Mouse (Mus musculus) left cerebral cortex, postnatal 4 days (tissue): ENCODE measurements around the gene Rreb1. TPM values are rescaled to one million over a fixed set of nuclear protein-coding genes. Genes with fewer than 3 reads are reported as not detected.
A peak's percentile ranks its signal among the peaks of the same experiment; 100 is the strongest.

ENCODE experiments used
- DNase-seq: peaks from one replicate; pipeline ENCODE4 v3.0.0-alpha.2; 2022
- intact Hi-C: fragments of 180-260 bp; cut with DNase I; formaldehyde crosslinking; loops from one replicate; pipeline ENCODE4 v1.15.1; 2025
- total RNA-seq, 2 experiments: library from RNA; stranded (reverse); gene quantifications; 2 replicates each; pipeline ENCODE4 v1.2.3; 2021

Rreb1 gene
- 10 to 100 TPM in 1 of 2 experiments, 1 to 10 TPM in 1; 9.8 to 12.2 TPM for total RNA-seq

DNA sequence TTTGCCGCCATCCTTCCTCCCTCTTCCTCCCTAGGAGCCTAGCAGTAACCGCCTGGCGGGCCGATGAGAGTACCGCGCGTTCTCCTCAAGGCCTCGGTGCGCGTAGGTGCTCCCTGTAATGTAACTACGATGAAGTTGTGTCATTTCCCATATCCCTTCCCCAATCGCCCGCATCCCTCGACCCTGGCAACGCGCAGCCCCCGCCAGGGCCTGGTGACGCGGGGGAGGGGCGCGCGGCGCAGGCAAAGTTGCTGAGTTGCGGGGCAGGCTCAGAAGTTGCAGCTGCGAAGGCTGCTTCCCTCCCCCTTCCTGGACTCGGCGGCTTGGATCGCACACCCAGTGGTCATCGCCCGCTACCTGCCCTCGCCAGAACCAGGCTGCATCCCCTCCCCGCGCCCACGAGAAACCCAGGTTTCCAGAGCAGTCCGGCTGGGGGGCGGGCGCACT, at the start of gene Rreb1:
Gene Rreb1, plus strand, starts transcription at position 254 of the 447 bp plus-strand sequence.
- intact Hi-C loops, result no loop called here

GRCm38 (mm10) chr13:37728551-37728950, 49.6 kb upstream of the Rreb1 start:
- DNase-seq, result peak; percentile 30
- intact Hi-C loops, result no loop called here

More for the DNA sequence above, at the start of gene Rreb1:
- DNase-seq, result peak; percentile 50

- intact Hi-C loops, result no loop called here
- no peak for DNase-seq
Observed at GRCm38 (mm10) chr13:37731914-37732693, 46.1 kb upstream of the Rreb1 start.

DNA sequence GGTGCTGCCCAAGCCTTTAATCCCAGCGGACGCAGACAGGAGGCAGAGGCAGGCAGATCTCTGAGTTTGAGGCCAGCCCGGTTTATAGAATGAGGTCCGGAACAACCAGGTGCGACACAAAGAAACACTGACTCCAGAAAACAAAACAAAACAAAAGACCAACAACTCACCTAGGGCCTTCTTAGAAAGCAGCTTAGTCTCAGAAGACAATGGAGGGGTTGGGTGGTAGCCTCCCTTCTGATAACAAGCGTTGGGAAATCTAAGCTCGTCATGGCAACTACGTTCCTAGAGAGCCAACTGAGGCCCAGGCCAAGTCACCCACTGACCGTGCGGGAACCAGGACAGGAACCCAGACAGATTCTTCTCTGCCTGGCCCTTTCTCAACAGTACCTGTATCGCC, 43.7 kb upstream of the Rreb1 start:
- DNase-seq, result no peak
- intact Hi-C loops, result no loop called here

DNA sequence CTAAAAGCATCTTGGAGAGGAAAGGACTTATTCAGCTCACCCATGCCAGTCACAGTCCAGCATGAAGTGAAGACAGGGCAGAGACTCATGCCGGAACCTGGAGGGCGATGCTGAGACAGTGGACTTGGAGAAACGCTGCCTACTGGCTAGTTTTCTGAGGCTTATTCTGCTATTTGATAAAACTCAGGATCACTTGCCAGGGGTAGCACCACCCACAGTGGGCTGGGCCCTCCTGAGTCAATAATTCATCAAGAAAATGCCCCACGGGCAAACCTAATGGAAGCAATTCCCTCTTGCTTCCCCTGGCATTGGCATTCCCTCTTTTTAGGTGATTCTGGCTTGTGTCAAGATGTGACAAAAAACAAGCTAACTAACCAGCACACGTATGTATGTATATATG, 38.1 kb upstream of the Rreb1 start:
- intact Hi-C loops, result no loop called here
- DNase-seq, result no peak

DNA sequence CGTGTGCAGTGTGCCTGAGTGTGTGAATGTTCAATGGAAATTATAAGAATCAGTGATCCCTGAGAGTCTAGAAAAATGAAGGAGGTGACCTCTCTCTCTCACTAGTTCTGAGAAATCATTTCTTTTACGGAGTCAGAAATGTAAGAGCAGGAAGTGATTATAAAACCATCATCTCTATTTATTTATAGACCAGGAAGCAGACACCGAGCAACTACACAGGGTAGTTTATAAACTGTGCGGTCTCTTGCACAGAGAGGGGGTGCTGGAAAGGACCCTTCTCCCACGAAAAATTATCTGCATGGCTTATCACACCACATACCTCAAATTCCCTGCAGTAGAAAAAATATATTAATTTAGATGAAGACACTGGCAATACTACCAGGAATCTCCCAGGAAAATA, 37.4 kb upstream of the Rreb1 start:
- intact Hi-C loops, result no loop called here
- DNase-seq, result no peak

- DNase-seq, result no peak
- intact Hi-C loops, result no loop called here
Observed at GRCm38 (mm10) chr13:37742248-37742647, 36.0 kb upstream of the Rreb1 start.

DNA sequence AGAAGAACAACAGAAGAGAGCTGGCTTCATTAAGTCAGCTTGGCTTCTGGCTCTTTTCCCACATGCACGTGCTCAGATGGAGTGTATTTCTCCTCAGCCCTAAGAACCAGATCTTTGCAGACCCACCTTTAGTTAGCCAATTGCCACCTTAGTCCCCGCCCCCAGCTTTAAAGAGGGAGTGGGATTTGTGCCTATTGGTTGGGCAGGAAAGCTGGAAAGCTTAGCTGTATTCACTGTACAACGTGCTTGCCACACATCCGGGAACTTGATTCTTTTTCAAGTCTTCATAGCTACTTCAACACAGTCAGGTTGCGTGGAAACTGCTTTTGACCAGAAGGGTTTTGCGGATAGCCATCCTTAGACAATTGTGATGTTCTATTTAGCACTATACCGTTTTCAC, 30.7 kb upstream of the Rreb1 start:
- DNase-seq, result no peak
- intact Hi-C loops, result no loop called here

DNA sequence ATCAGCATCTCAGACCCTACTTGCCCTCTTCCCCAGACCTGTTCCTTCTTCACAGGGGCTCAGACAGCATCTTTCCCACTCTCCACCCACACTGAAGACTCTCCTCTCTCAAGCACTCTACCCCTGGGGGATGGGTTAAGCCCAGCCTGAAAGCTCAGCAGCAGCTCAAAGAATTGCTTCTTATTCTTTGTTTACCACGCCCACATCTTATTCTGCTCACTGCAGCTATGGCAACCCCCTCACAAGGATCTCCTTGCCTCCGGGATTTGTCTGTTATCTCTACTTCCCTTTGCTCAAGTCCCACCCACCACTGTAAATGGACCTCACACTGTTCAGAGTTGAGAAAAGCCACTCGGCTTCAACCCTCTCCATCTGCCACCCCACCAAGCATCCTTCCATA, 28.7 kb upstream of the Rreb1 start:
- DNase-seq, result no peak
- intact Hi-C loops, result no loop called here

DNA sequence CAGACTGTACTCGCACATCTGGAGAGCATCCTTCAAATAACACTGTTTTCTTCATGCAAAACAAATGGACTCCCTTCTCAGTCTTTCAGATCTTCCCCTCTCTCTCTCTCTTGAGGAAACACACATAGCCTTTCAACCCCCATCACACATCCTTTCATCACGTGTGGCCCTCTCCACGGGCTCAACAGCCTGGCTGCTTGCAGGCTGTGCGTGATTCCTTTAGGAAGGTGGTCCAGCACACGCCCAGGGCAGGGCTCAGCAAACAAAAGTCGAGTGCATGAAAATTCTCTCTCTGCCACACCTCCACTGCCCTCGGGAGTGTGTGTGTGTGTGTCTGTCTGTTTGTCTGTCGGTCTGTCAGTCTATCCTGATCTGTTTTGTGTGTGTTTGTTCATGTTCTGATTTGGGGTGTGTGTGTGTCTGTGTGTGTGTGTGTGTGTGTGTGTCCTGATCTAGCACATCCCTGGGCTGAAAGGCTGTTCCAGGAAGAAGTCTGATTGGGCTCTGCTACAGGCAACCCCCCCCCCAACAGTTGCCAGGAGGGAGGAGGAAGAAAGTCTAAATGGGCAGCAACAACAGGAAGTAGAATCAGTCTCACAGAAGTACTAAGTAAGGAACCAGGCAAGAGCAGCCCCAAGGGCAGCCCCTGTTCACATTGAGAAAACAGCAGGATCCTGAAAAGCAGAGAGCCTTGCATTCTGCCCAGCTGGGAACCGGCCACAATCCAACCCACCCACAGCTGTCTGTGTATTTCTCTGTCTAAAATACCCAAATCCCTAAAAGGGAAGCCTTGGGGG, 26.8 kb upstream of the Rreb1 start:
- DNase-seq, result no peak
- intact Hi-C loops, result no loop called here

DNA sequence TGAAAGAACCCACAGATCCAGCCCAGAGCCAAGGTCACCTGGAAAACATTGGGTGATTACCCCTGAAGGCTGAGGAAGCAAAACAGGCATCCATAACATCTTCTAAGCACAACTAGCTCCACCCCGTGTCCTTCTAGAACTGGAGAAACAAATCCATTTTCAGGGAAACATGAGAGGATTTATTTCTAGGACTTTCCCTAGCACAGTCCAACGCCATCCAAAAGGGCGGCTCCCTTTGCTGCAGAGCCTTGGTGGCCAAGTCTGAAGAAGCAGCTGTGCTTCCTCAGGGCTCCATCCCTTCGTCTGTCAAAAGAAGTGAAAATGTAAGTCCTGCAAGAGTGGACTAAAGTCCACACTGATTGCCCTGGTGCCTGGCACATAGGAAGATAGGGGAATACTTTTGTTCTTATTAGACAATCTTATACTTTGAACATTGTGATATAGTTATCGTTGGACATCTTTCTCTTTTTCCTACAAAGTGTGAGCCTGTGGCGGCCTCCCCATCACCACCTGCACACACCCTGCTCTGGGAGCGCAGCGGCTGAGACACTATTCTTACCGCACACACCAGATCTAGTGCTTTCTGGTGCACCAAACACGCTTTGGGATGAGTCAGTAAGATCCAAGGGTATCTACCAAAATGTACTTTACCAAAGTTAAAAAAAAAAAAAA, 18.7 kb upstream of the Rreb1 start:
- no peak for DNase-seq
- intact Hi-C loops, result no loop called here

- DNase-seq, result no peak
- intact Hi-C loops, result no loop called here
Observed at GRCm38 (mm10) chr13:37760013-37760342, 18.2 kb upstream of the Rreb1 start.

- no peak for DNase-seq
- intact Hi-C loops, result no loop called here
Observed at GRCm38 (mm10) chr13:37760373-37760772, 17.8 kb upstream of the Rreb1 start.

DNA sequence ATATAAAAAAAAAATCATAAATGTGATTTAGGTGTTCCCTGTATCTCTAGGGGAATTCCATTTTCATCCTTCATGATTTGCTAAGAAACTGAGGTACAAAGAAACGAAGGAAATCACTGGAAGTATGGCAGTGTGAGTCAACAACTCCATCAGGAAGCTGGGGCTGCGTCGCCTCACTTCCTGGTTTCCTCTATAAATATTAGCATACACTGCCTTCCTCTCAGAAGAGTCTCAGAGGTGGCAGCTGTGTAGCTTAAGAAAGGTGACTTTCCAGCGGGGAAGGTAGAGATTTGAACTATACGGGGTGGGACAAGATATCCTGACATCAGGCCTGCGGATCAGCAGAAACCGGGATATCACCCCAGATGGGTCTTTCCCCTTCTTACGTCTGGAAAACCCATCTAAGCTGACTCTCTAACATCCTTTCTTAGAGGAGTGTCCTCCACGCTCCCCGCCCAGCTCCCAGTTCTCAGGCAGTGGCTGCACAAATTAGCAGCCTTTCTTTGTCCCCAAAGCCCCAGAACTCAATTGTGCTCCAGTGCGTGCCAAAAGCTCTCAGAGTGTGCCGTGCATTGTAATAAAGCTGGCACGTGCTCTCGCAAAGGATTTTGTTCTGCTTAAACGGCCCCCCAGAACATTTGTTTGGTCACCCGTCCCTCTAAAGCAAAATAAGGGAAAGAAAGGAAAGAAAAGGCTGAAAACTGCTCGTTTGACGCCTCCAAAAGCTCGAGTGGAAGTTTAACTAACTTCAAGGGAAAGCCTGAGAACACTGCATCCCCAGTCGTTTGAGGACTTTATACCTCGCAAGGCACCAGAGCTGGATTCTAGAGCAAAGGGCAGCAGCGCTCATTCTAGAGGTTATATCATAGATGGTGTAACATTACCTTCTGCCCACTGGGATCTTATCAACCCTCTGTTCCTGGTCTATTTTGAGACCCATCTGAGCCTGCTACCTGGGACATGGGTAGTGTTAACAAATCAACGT, 17.0 kb upstream of the Rreb1 start:
- intact Hi-C loops, result no loop called here
- DNase-seq, result peak; percentile 52

DNA sequence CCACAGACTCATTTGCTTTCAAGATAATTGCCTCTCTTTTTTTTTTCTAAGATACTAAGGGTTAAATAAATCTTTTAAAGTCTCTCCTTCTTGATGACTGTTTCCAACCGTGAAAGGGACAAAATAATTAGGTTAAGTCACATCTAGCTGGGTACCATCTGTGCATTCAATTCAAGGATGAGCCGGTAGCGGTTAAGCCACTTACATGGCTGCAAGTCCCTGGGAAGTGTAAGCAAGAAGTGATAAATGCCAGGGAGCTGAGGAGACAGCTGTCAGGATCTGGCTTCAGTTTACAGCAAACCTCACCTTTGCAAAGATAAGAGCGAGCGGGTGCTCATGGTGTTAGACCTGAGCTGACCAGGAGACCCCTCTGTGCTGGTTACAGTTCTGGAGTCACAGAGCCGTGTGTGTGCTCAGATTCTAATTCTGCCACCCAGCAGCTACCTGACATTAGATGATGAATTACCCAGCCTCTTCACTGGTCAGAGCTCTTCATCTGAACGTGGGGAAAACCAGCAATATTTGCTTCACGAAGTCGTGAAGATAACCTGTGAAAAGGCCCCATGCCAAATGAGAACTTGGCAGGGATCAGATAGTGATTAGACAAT, 14.3 kb upstream of the Rreb1 start:
- intact Hi-C loops, result no loop called here
- no peak for DNase-seq

DNA sequence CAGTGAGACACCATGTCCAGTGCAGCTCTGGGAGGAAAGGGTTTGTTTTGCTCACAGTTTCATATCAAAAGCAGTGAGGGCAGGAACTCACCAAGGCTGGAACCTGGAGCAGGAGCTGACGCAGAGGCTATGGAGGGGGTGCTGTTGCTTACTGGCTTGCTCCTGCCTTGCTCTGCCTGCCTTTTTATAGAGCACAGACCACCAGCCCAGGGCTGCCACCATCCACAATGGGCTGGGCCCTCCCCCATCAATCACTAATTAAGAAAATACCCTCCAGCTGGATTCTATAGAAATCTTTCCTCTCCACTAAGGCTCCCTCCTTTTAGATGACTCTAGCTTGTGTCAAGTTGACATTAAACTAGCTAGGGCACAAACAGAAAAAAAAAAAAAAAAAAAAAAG, 8.4 kb upstream of the Rreb1 start:
- intact Hi-C loops, result no loop called here
- no peak for DNase-seq

GRCm38 (mm10) chr13:37773476-37773875, 4.7 kb upstream of the Rreb1 start:
- no peak for DNase-seq
- intact Hi-C loops, result no loop called here

GRCm38 (mm10) chr13:37776675-37777074, 1.5 kb upstream of the Rreb1 start:
- DNase-seq, result no peak

GRCm38 (mm10) chr13:37777351-37778146, 651 bp upstream of the Rreb1 start:
- DNase-seq, result no peak
- intact Hi-C loops, result no loop called here

More at GRCm38 (mm10) chr13:37776675-37777074, 1.5 kb upstream of the Rreb1 start:
- intact Hi-C loops, result no loop called here
